8 mouse cellular contexts compared by ENCODE assay signal in genomic region chr11:103171286-103171620, GRCm38 (mm10). TPM values are rescaled to one million over a fixed set of nuclear protein-coding genes. Genes with fewer than 3 reads are reported as not detected.
DNase-seq lines count a peak whose midpoint lies in the region; ATAC-seq lines count a peak whose summit lies in the region.

No protein-coding gene starts in this region.

- H3K36me3 ChIP-seq in hindbrain, embryonic 11.5 days (ENCODE audit: control insufficient read depth, insufficient read depth, low read length) = no peaks in the 10 kb centered on the region
- H3K36me3 ChIP-seq in midbrain, embryonic 14.5 days (ENCODE audit: control insufficient read depth, insufficient read depth, low read length) = no peaks in the 10 kb centered on the region

- DNase-seq in kidney, adult 18-20 months = peak; percentile 57
- DNase-seq in kidney, adult 9 months = no peak
- DNase-seq in ZHBTc4 (ENCODE audit: low read depth, low spot score) = peak; percentile 62
- no peak for DNase-seq in hindbrain, embryonic 11.5 days (ENCODE audit: low spot score)
- no peak for DNase-seq in midbrain, embryonic 14.5 days
- no peak for DNase-seq in cerebellum, adult 11-12 months
- DNase-seq in right cerebral cortex, postnatal 36 days (ENCODE audit: low spot score in 2 of 2) = no peak
- DNase-seq in left cerebral cortex, postnatal 14 days (ENCODE audit: low spot score in 2 of 2) = no peak

- intact Hi-C loops in left cerebral cortex, postnatal 14 days (cut with DNase I) = no loop called here

- peak overlapping the region; percentile 59; the same call in 1 of the 2 replicates for H3K9ac ChIP-seq in hindbrain, embryonic 11.5 days (ENCODE audit: low read depth, low read length)
- peak overlapping the region; percentile 75 for H3K9ac ChIP-seq in midbrain, embryonic 14.5 days (replicated peaks; ENCODE audit: low read length)

- H3K27ac ChIP-seq in hindbrain, embryonic 11.5 days (ENCODE audit: low read depth, low read length) = no peak overlapping the region
- H3K27ac ChIP-seq in midbrain, embryonic 14.5 days (replicated peaks; ENCODE audit: low read depth, low read length) = no peak overlapping the region

- no peak for ATAC-seq in hindbrain, embryonic 11.5 days (ENCODE audit: low FRiP score)
- ATAC-seq in midbrain, embryonic 14.5 days (ENCODE audit: low FRiP score, low TSS enrichment) = no peak

- peak overlapping the region; percentile 66 for H3K4me3 ChIP-seq in hindbrain, embryonic 11.5 days (ENCODE audit: low read depth, low read length)
- peak overlapping the region; percentile 67 for H3K4me3 ChIP-seq in midbrain, embryonic 14.5 days (replicated peaks; ENCODE audit: low read depth, low read length)

- H3K4me1 ChIP-seq in hindbrain, embryonic 11.5 days (replicated peaks; ENCODE audit: control insufficient read depth, insufficient read depth, low read length) = no peaks in the 10 kb centered on the region
- H3K4me1 ChIP-seq in midbrain, embryonic 14.5 days (ENCODE audit: control insufficient read depth, insufficient read depth, low read length) = peaks cover 17% of the 10 kb centered on the region

- H3K4me2 ChIP-seq in hindbrain, embryonic 11.5 days (replicated peaks; ENCODE audit: low read depth, low read length) = peak overlapping the region; percentile 99
- peak overlapping the region; percentile 78 for H3K4me2 ChIP-seq in midbrain, embryonic 14.5 days (ENCODE audit: low read length)

- peaks cover 41% of the 10 kb centered on the region for H3K27me3 ChIP-seq in hindbrain, embryonic 11.5 days (ENCODE audit: control insufficient read depth, insufficient read depth, low read length)
- peaks cover 17% of the 10 kb centered on the region for H3K27me3 ChIP-seq in midbrain, embryonic 14.5 days (ENCODE audit: control insufficient read depth, insufficient read depth, low read length)

- no peaks in the 10 kb centered on the region for H3K9me3 ChIP-seq in hindbrain, embryonic 11.5 days (ENCODE audit: control insufficient read depth, low read length)
- H3K9me3 ChIP-seq in midbrain, embryonic 14.5 days (ENCODE audit: control insufficient read depth, low read length) = no peaks in the 10 kb centered on the region

- 3% methylated on average over 15 of the region's 23 CpGs for WGBS in hindbrain, embryonic 11.5 days
- WGBS in midbrain, embryonic 14.5 days = under 1% methylated on average over 23 of the region's 23 CpGs

RNA-seq across cellular contexts. Expression of gene Fmnl1, which starts 0.3 kb away (rescaled TPM):
- polyA plus RNA-seq in hindbrain, embryonic 11.5 days (2014; fragmentation: Nextera tagmentation; extraction: Ambion mirVana) = 0.91 and 1.1 TPM in 2 replicates
- polyA plus RNA-seq in midbrain, embryonic 14.5 days (2014; fragmentation: Nextera tagmentation; extraction: Ambion mirVana) = 4.3 and 5.2 TPM in 2 replicates
- total RNA-seq in left cerebral cortex, postnatal 14 days (2021) = 100 to 1,000 TPM; 132 to 143 TPM

RNA-seq across cellular contexts. Expression of gene 1700023F06Rik, which starts 37.1 kb away (rescaled TPM):
- polyA plus RNA-seq in hindbrain, embryonic 11.5 days (2014; fragmentation: Nextera tagmentation; extraction: Ambion mirVana) = 0.25 and 0.27 TPM in 2 replicates
- polyA plus RNA-seq in midbrain, embryonic 14.5 days (2014; fragmentation: Nextera tagmentation; extraction: Ambion mirVana) = 0.88 and 2.1 TPM in 2 replicates
- total RNA-seq in left cerebral cortex, postnatal 14 days (2021) = 1 to 10 TPM; 2.3 TPM

RNA-seq across cellular contexts. Expression of gene Hexim2, which starts 39.0 kb away (rescaled TPM):
- 5.2 and 7.3 TPM in 2 replicates for polyA plus RNA-seq in hindbrain, embryonic 11.5 days (2014; fragmentation: Nextera tagmentation; extraction: Ambion mirVana)
- 22.9 and 24.7 TPM in 2 replicates for polyA plus RNA-seq in midbrain, embryonic 14.5 days (2014; fragmentation: Nextera tagmentation; extraction: Ambion mirVana)
- 10 to 100 TPM; 15.4 TPM for total RNA-seq in left cerebral cortex, postnatal 14 days (2021)

RNA-seq across cellular contexts. Expression of gene Spata32, which starts 47.0 kb away (rescaled TPM):
- polyA plus RNA-seq in hindbrain, embryonic 11.5 days (2014; fragmentation: Nextera tagmentation; extraction: Ambion mirVana) = not detected in 2 replicates
- polyA plus RNA-seq in midbrain, embryonic 14.5 days (2014; fragmentation: Nextera tagmentation; extraction: Ambion mirVana) = 0.25 and 0.27 TPM in 2 replicates
- 1 to 10 TPM; 1.0 to 1.2 TPM for total RNA-seq in left cerebral cortex, postnatal 14 days (2021)

RNA-seq across cellular contexts. Expression of gene Hexim1, which starts 55.2 kb away (rescaled TPM):
- polyA plus RNA-seq in hindbrain, embryonic 11.5 days (2014; fragmentation: Nextera tagmentation; extraction: Ambion mirVana) = 4.1 and 5.4 TPM in 2 replicates
- 3.9 and 5.9 TPM in 2 replicates for polyA plus RNA-seq in midbrain, embryonic 14.5 days (2014; fragmentation: Nextera tagmentation; extraction: Ambion mirVana)
- 10 to 100 TPM; 43.7 to 45.4 TPM for total RNA-seq in left cerebral cortex, postnatal 14 days (2021)

Comparison
In these comparisons a context has a peak if more than half of its experiments do, and no peak if none do; other contexts are left out.
1. DNase-seq: peak in kidney, adult 18-20 months (single experiment) and ZHBTc4 (single experiment); none in kidney, adult 9 months (single experiment), hindbrain, embryonic 11.5 days (single experiment), midbrain, embryonic 14.5 days (single experiment), cerebellum, adult 11-12 months (single experiment), right cerebral cortex, postnatal 36 days (0 of 2) and left cerebral cortex, postnatal 14 days (0 of 2).